Mouse (Mus musculus) cerebellum, adult 9-10 months (tissue): ENCODE measurements around the gene Tirap.

Experiments used
- DNase-seq: peaks from one replicate; pipeline ENCODE4 v3.0.0; 2022

The Tirap gene

DNA sequence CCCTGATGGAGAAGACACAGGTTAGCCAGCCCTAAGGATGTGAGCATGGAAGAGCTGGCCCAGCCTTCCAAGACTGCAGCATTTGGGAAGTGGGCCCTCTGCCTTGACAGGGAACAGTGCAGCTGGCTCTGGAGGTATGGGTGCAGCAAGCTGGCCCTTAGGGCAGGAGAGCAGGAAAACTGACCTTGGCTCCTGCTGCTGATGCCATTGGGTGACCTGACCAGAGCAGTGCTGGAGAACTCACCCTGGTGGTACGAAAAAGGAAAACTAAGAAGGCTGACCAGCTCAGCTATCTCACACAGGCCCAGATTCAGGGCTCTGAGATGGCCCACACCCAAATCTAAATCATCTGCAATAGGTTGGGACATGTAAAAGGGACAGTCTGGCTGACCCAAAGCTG, 54.3 kb downstream of the Tirap start:
- DNase-seq, result no peak

DNA sequence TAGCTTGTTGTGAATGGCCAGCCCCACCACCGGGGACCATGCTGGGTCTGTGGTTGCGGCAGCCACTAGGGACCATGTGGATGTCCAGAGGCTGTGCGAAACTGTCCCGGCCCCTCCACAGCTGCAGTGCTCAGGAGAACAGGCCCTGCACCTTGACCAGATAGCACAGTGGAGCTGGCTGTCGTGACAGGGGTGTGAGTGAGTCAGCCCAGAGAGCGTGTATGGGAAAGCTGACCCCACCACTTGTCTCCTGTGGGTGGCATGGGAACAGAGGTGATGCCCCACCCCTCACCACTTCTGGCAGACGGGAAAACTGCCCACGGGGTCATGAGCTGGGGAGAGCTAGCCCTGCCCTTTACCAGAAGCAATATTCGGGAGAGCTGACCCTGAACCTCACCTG, 55.0 kb downstream of the Tirap start:
- no peak for DNase-seq

DNA sequence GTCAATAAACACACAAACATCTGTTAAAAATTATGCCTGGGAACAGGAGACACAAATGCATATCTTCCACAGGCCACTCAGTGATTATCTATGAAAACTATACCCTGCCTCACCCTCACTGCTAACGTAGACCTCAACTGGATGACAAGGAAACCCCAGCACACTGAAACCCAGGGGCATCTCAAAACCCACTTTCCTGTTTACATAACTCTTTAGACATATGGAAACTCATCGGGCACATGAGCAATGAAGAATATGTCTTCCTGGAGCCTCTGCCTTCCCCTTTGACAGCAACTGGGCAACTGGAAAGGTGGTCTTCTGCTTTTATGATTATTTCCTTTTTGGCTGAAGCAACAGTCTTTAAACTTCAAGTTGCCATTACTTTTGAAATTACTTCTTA, 57.9 kb downstream of the Tirap start:
- DNase-seq, result no peak

DNA sequence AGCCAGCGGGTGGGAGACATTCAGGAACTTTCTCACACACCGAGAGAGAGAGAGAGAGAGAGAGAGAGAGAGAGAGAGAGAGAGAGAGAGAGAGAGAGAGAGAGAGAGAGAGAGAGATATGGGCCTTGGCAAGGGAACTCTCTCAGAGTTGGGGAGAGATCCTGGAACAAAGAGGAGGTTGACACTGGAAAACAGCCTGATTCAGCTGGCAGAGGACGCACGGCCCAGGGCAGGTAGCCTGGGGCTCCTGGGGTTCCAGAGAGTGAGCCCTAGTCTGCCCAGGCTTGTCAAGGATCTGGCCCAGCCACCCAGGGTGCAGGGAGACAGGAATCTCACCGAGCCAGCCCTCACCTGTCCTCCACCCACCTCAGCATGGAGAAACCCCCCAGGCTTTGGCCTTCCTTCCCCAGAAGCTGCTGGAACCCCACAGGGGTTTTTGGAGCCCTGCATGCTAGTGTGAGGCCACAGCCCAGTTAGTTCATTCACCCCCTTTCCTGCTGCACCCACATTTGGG, 60.8 kb downstream of the Tirap start:
- DNase-seq, result no peak

DNA sequence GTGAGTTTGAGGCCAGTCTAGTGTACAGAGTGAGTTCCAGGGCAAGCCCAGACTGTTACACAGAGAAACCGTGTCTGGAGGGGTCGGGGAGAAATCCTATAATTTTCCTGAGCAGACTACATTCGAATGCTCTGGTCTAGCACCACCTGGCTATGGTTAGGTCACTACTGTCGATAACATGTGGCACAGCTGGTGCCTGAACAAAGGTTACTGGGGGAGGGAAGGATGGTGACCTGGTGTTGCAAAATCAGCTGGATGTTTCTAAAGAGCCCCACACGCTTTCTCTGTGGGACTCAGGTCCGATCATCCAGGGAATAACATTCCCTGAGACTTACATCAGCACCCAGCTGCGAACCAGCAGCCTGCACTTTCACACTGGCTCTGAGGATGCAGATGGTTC, 62.1 kb downstream of the Tirap start:
- no peak for DNase-seq

DNA sequence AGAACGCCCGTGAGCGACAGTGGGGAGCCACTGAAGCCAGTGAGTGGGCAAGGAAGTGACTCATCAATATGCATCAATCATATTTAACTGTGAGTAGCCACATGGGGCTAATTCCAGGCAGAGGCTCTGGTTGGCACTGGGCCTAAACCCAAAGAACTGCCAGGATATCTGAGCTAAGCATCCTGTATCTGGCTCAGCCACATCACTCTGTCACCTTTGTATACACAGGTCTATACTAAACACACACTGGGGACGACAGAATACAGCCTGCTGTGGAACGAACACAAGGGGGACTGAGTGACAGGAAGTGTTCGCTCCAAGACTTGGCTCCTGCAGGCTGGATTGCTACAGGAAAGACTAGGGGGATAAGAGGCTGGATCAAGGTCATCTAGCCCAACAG, 64.5 kb downstream of the Tirap start:
- DNase-seq, result peak; percentile 47
